Mouse (Mus musculus) urinary bladder, postnatal 10 days (tissue): ENCODE data around the gene Zfp688.
"Not testable (repeated sequence)": the region's sequence is repeated elsewhere in the genome, so short reads cannot be mapped to it uniquely, and the experiment has no call there.

Experiments
- DNase-seq: peaks from one replicate; pipeline ENCODE4 v3.0.0; 2022; ENCODE audit warnings: low spot score

Zfp688 gene

GRCm38 (mm10) chr7:127406002-127406987 is 15.6 kb downstream of the Zfp688 start, which contains the start of gene Zfp764:
Gene Zfp764, minus strand, starts transcription at chr7:127406822.
- DNase-seq: not testable (repeated sequence)

DNA sequence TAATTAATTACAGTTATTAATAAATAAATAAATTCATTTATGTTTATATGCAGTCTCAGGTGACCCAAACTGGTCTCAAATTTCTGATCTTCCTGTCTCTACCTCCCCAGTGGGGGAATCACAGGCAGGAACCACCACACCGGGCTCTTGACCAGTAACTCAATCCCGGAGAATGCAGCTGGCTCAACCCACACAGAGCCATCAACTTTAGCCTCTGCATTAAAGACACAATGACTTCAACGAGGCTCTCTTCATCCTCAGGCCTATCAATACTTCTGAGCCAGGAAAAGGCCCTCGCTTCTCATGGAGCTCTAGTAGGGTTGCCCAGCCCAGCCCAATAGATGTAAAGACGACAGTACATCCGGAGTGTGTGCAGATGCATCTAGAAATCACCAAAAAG is 17.8 kb downstream of the Zfp688 start:
- not testable (repeated sequence) for DNase-seq

GRCm38 (mm10) chr7:127402980-127403379 is 18.9 kb downstream of the Zfp688 start:
- DNase-seq: no peak

DNA sequence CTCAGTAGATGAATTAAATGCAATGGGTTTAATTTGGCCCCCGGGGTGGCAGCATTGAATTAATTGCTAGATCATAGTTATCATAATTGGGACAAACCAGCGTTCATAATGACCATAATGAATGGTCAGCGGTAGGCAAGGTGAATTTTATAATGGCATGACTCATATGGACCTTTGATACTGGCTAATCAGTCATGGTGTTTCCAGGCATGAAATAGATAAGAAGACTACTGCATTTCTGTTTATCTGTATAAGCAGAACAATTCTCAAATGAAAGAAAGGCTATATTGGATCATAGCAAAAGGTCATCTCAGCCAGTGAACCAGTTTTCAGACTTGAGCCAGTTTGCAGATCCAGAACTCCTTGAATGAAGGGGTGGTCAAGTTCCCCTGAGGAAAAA is 21.5 kb downstream of the Zfp688 start:
- no peak for DNase-seq

DNA sequence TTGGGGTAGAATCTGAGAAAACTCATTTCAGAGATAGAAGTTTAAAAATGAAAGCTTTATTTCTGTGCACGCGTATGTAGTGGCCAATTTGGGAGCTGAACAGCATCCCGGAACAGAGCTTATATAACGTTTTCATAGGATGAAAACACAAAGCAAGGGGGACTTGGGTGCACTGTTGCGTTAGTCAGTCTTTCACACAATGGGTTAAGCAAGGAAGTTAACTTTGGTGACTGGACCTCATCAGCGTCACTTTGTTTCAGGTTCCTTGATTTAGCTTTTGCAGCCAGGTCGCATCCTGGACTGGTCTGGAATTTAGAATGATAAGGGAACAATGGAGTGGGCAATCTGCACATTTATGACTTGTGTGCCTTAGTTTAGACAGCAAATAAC is 27.9 kb downstream of the Zfp688 start:
- DNase-seq: no peak

DNA sequence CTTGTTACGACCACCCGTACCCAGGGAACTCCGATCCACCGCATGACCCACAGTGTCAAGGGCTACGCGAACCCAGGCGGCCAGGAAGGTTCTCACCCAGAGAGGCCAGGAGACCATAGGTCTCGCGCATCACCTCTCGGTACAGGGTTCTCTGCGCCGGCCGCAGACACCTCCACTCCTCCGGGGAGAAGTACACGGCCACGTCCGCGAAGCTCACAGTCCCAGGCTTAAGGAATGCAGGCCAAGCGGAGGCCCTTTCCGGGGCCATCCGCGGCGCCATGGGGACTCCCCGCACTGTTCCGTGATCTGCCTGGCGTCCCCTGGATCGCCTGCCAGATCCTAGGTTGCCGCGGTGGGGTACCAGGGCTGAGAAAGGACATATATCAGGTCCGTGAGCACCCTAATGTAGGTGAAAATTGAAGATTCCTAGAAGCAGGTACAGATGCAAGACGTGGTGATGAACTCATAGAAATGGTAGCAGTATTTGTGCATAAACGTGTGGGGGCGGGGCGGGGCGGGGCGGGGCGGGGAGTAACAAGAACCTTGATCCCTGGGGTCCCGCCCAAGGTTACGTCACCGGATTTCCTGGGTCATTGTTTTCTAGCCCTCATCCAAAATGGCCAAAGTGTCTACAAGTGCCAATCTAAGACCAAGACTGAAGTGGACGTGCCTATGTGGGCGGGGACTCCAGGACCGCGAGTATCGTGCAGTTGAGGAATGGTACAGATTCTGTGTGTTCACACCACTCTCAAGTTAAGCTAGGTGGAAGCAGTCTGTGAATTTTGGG is 28.5 kb downstream of the Zfp688 start, which contains the start of gene E430018J23Rik:
Gene E430018J23Rik (minus strand): TSS at position 473 of the 787 bp plus-strand sequence.
- peak; percentile 84 for DNase-seq

- no peak for DNase-seq
Measured at GRCm38 (mm10) chr7:127392251-127392824, 29.5 kb downstream of the Zfp688 start.

DNA sequence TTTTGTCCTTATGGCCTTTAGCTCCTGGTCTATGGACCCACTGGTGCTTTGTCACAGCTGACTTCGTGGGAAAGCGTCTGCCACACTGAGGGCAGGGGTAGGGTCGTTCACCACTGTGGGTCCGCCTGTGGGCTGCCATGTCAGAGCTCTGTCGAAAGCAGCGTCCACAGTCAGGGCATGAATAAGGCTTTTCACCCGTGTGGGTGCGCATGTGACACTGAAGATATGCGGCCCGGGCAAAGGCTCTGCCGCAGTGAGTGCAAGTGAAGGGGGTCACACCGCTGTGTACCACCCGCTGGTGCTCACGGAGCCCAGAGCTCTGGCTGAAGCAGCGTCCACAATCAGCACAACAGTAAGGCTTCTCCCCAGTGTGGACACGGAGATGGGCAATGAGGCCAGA is 30.3 kb downstream of the Zfp688 start:
- no peak for DNase-seq

GRCm38 (mm10) chr7:127390306-127390705 is 31.6 kb downstream of the Zfp688 start:
- DNase-seq: no peak

GRCm38 (mm10) chr7:127388201-127388600 is 33.7 kb downstream of the Zfp688 start:
- not testable (repeated sequence) for DNase-seq

DNA sequence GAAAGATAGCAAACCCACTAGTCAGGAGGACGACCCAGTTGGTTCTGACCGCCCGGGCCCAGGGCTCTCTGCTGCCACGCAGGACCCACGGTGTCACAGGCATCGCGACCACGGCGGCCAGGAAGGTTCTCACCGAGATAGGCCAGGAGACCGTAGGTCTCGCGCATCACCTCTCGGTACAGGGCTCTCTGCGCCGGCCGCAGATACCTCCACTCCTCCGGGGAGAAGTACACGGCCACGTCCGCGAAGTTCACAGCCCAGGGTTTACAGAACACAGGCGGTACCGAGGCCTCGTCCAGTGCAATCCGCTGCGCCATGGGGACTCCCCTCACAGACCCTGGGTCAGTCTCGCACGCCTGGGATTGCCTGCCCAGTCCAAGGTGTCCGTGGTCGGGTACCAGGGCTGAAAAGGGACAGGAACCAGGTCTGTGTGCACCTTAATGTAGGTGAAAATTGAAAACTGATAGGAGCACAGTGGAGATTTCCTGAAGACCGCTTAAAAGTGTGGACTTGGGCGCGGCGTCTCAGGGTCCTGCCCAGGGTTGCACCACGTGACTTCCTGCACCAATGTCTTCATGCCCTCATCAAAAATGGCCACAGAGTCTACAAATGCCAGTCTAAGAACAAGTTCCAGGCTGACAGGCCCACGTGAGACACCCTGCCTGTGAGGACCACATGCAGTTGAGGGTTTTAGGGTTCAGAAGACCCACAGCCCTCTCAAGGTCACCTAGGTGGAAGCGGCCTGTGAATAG is 35.1 kb downstream of the Zfp688 start, which contains the start of gene 9130019O22Rik:
Gene 9130019O22Rik (minus strand): TSS at position 526 of the 752 bp plus-strand sequence.
- DNase-seq: no peak

DNA sequence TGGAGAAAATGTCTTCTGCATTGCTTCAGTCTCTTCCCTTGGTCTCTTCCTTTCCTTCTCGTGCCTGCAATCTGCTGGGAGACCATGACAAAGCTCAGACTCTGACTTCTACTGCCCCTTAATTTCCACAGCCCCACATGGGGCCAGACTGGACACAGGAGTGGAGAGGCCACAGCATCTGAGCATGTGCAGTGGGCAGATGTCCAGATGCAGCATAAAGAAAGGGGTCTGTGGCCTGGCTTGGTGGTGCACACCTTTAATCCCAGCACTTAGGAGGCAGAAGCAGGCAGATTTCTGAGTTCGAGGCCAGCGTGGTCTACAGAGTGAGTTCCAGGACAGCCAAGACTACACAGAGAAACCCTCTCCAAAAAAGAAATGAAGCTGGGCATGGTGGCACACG is 36.3 kb downstream of the Zfp688 start:
- not testable (repeated sequence) for DNase-seq

GRCm38 (mm10) chr7:127378310-127378921 is 43.5 kb downstream of the Zfp688 start:
- DNase-seq: no peak

- DNase-seq: peak; percentile 74
Measured at GRCm38 (mm10) chr7:127375271-127376245, 46.3 kb downstream of the Zfp688 start, which contains the start of gene Zfp747. Gene Zfp747, minus strand, starts transcription at chr7:127376050.

DNA sequence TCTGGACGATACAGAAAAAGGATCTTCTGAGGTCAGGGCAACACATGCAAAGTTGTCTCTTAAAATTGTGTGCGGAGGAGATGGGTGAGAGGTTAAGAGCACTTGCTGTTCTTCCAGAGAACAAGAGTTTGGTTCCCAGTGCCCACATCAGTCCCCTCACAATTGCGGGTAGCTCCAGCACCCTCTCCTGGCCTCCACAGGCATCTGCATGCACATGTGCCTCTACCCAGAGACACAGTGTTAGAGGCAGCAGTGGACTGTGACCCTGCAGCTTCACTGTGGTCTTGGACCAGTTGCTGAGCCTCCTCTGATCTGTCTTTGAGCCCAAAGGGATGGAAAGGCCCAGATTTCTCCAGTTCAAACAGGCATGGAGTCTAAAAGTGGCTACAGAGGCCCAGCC is 50.0 kb downstream of the Zfp688 start:
- not testable (repeated sequence) for DNase-seq

DNA sequence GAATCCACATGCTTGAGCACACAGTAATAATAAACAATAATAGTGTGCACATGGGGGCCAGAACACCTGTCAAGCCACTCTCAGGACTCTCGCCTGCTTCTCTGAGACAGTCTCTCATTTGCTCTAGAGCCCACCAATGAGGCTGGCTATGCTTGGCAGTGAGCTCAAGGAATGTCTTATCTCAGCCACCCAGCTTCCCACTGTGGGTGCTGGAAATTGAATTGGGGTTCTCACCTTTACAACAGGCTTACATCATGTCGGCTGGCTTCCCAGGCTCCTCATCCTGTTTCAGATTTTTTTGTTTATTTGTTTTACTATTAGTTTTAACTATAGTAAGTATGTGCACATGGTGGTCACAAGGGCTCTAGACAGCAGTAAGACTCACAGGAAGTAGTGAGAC is 50.7 kb downstream of the Zfp688 start:
- no peak for DNase-seq
